Mouse (Mus musculus): ENCODE data around the gene Lrp5.

The Lrp5 gene

GRCm38 (mm10) chr19:3686215-3686894 lies at the start of gene Lrp5:
Gene Lrp5, minus strand, starts transcription at chr19:3686564.
- DNase-seq: peak; percentile 71

GRCm38 (mm10) chr19:3736001-3736400 lies 49.6 kb upstream of the Lrp5 start:
- no peak for DNase-seq

- DNase-seq: no peak
Measured at GRCm38 (mm10) chr19:3730781-3731646, 44.6 kb upstream of the Lrp5 start.

GRCm38 (mm10) chr19:3728901-3729300 lies 42.5 kb upstream of the Lrp5 start:
- no peak for DNase-seq

- DNase-seq: peak; percentile 93
Measured at GRCm38 (mm10) chr19:3724779-3725178, 38.4 kb upstream of the Lrp5 start.

- peak; percentile 67 for DNase-seq
Measured at GRCm38 (mm10) chr19:3723904-3724303, 37.5 kb upstream of the Lrp5 start.

GRCm38 (mm10) chr19:3723170-3723569 lies 36.8 kb upstream of the Lrp5 start:
- DNase-seq: no peak

- DNase-seq: peak; percentile 83
Measured at GRCm38 (mm10) chr19:3719362-3719891, 33.1 kb upstream of the Lrp5 start.

- DNase-seq: peak; percentile 87
Measured at GRCm38 (mm10) chr19:3718481-3719361, 32.4 kb upstream of the Lrp5 start.

GRCm38 (mm10) chr19:3714381-3714780 lies 28.0 kb upstream of the Lrp5 start:
- no peak for DNase-seq

GRCm38 (mm10) chr19:3710436-3710835 lies 24.1 kb upstream of the Lrp5 start:
- no peak for DNase-seq

GRCm38 (mm10) chr19:3709013-3709787 lies 22.8 kb upstream of the Lrp5 start:
- DNase-seq: no peak

- peak; percentile 99 for DNase-seq
Measured at GRCm38 (mm10) chr19:3708078-3709012, 22.0 kb upstream of the Lrp5 start, which contains the start of gene 1810055G02Rik. Gene 1810055G02Rik, plus strand, starts transcription at chr19:3708293.

- DNase-seq: peak; percentile 33
Measured at GRCm38 (mm10) chr19:3707553-3707952, 21.2 kb upstream of the Lrp5 start.

- peak; percentile 65 for DNase-seq
Measured at GRCm38 (mm10) chr19:3706258-3706657, 19.9 kb upstream of the Lrp5 start.

GRCm38 (mm10) chr19:3702460-3702859 lies 16.1 kb upstream of the Lrp5 start:
- DNase-seq: no peak

- peak; percentile 93 for DNase-seq
Measured at GRCm38 (mm10) chr19:3699508-3700438, 13.4 kb upstream of the Lrp5 start.

- no peak for DNase-seq
Measured at GRCm38 (mm10) chr19:3698035-3698434, 11.7 kb upstream of the Lrp5 start.

- peak; percentile 30 for DNase-seq
Measured at GRCm38 (mm10) chr19:3695976-3696375, 9.6 kb upstream of the Lrp5 start.

GRCm38 (mm10) chr19:3695471-3695870 lies 9.1 kb upstream of the Lrp5 start:
- no peak for DNase-seq
